Mouse (Mus musculus) embryonic stem cell, embryonic (primary cell): ENCODE data around the gene Ddx20.

ENCODE experiments used
- CTCF ChIA-PET, 4 experiments: fragments of 300-600 bp in 2 of 4; fragments of 350-600 bp in 2 of 4; sonication (Branson Sonifier 250); formaldehyde crosslinking; loops; one replicate each; lab custom pipeline; 2022; ENCODE audit warnings: inconsistent platforms in 2 of 4; lab: Charles Lee
- POLR2A ChIA-PET, 4 experiments: fragments of 300-600 bp in 2 of 4; fragments of 350-600 bp in 2 of 4; sonication (Branson Sonifier 250); formaldehyde crosslinking; loops; one replicate each; lab custom pipeline; 2022; ENCODE audit warnings: antibody characterized with exemption in 4 of 4, inconsistent platforms in 1 of 4; lab: Charles Lee

The Ddx20 gene

DNA sequence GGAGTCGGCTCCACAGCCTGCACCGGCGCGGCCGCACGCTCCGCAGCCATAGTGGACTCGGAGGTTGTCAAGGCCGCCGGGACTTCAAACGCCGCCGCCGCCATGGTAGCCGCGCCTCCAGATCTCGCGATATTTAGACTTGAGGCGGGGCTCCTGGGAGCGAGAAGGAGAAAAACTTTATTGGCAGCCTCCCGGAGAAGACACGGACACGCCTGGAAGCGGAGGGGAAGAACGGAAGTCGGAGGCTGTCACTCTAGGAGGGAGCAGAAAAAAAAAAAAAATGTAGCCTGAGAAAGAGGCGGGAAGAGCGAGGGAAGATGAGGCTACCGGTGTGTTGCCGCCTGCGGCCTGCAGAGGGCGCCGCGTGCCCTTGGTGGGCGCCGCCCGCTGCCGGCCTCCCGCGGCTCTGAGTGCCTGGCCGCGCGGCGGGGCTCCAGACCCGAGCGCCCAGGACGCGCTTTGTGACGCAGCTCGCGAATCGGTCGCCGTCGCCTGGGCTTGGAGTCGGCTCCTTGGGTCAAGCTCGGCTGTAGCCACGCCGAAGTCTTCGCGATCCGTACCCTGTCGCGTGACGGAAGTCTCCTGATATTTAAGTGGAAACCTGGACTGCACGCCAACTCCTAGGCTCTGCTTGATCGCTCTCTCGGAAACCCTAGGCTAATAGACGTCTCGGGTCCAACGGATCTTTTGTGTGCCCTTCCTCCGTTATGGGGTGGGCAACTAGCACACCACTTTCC is at the start of gene Ddx20:
TSS of gene Ddx20 (minus strand) at position 251 of the 737 bp plus-strand sequence.
- CTCF ChIA-PET: interaction anchor here in 3 of 4 experiments (0.9 to 1.6 kb wide), 4 partner anchors 39 to 212 kb away, joined by 3 to 4 read pairs (median 3); no protein-coding TSS in a partner anchor
- POLR2A ChIA-PET: interaction anchor here in 3 of 4 experiments (0.7 to 5.2 kb wide), 18 partner anchors 10 to 277 kb away, joined by 3 to 29 read pairs (median 4); partner anchors contain the start of genes Wdr77 (in 2 of the 3), Atp5f1 (in 1 of the 3) and Inka2 (in 1 of the 3)

DNA sequence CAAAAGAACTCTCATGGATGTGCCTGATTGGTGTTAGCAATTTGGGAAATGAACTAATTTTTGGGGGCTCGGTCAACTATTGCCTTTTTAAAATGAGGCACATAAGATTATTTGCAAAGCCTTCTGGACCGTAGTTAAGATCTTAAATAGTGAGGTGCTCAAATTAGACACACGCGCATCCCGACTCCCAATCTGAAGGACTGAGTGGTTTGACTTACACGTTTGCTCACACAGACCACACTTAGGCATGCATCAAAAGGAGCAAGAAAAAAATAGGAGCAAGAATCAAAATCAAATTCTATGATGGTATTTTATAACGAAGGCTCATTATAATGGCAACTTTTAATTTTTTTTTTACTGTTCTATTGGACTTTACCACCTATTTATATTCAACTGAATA is 49.7 kb upstream of the Ddx20 start:
- POLR2A ChIA-PET: no interaction called here
- CTCF ChIA-PET: no interaction called here

DNA sequence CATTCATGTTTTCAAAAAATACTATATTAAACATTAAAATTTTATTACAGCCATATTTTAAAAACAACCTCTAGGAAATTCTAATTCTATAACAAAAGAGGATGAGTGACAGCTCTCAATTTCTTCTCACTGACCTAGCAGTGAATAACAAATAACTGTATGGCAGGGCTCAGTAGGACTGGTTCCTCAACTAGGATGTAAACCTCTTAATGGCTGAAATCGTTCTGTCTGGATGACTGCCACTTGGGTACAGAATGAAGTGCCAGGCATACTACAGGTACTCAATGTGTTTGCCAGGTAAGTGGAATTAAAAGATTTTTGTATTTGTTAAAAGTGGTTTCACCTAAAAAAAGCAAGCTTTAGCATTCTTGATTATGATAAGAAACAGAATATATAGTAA is 48.8 kb upstream of the Ddx20 start:
- POLR2A ChIA-PET: interaction anchor here in 1 of 4 experiments (1.5 kb wide), 1 partner anchor 49 kb away, joined by 3 read pairs; the partner anchor contains the start of gene Ddx20
- CTCF ChIA-PET: no interaction called here

DNA sequence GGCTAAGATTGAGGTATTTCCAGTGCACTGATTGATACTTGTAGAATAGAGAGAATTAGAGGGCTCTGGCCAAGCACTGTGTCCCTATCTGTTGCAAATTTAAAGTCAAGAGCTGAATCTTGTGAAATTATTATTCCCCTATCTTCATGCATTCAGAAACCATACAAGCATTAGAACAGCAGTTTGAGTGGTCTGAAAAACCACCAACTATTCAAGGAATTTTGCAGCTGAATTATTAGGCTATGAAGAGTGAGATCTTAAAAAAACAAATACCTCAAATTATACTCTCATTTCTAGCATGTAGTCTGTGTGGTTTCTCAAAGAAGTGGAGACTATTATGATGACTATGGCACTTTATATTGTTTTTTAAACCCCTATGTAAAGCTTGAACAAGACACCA is 47.9 kb upstream of the Ddx20 start:
- ChIA-PET POLR2A (interaction anchor here in 1 of 4 experiments (1.1 to 1.5 kb wide), 2 partner anchors 48 to 175 kb away, joined by 3 read pairs; partner anchors contain the start of gene Ddx20), CTCF (interaction anchor here in 1 of 4 experiments (1.1 kb wide), 1 partner anchor 9 kb away, joined by 4 read pairs; no protein-coding TSS in a partner anchor)

DNA sequence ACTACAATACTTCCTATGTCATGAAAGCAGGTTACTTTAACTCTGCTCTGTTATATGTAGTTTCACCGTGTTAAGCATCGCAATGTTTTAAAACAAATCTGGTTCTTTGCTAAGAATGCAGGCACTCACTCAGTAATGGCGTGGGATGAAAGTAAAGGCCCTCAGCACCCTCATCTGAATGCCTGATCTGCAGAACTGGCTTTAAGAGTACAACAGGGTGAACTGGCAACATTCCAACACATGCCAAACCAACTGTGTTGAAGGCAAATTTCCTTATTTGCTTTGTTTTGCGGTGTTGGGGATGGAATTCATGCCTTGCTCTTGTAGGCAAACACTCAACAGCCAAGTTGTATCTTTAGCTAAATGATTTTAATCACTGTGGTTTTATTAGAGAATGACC is 46.2 kb upstream of the Ddx20 start:
- CTCF ChIA-PET: no interaction called here
- POLR2A ChIA-PET: interaction anchor here in 1 of 4 experiments (0.7 kb wide), 1 partner anchor 34 kb away, joined by 3 read pairs; no protein-coding TSS in a partner anchor

DNA sequence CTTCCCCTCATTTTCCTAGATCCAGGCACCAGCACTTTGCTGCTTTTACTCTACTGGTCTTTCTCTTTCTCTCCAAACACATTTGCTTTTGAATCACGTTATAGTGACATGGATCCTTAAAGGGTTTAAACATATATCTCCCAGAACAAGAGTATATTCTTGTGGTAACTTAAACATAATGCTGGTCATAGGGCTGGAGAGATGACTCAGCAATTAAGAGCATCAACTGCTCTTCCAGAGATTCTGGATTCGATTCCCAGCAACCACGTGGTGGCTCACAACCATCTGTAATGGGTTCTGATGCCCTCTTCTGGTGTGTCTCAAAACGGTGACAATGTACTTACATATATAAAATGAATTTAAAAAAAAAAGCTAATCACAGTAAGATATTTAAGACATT is 45.0 kb upstream of the Ddx20 start:
- POLR2A ChIA-PET: no interaction called here
- CTCF ChIA-PET: interaction anchor here in 1 of 4 experiments (0.5 kb wide), 1 partner anchor 36 kb away, joined by 3 read pairs; no protein-coding TSS in a partner anchor

DNA sequence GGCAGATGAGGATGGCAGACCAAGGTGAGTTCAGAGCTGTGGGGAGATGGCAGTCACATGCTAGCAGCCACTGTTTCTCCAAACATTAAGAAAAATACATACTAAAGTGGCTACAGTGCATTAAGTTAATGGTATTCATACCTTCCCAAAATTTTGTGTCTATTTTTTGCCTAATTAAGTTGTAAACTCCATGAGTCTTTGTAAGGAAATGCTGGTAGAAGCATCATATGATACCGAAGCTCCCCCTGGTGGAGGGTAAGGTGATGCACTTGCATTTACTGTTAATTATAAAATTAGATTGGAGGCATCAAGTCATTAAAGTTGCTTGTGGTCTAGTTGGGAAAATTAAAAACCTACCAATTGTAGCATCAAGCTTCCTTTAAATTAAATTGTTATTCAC is 38.7 kb upstream of the Ddx20 start:
- ChIA-PET POLR2A (interaction anchor here in 2 of 4 experiments (0.7 to 1.7 kb wide), 5 partner anchors 9 to 242 kb away, joined by 3 to 5 read pairs (median 3); partner anchors contain the start of gene Ddx20 (in 1 of the 2)), CTCF (interaction anchor here (0.6 to 3.1 kb wide), 18 partner anchors 9 to 323 kb away, joined by 3 to 14 read pairs (median 4); partner anchors contain the start of genes Inka2 (in 2 of the 4) and Ddx20 (in 1 of the 4))

DNA sequence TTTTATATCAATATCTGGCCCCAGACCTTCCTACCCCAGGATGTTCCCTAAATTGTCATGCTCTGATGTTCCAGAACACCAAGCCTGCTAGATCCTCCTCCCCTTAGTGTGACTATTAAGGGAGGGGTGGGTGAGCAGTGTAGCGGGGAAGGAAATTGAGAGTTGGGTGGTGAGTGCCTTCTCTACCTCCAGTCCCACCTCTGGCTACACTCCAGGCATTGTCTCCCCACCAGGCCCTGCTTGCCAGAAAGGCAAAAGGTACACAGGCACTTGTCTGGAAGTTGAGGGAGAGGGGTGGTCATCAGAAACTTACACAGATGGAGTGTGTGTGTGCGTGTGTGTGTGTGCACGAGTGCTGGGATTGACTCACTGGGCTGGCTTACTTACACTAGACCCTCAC is 35.1 kb upstream of the Ddx20 start:
- POLR2A ChIA-PET: interaction anchor here in 1 of 4 experiments (1.3 kb wide), 1 partner anchor 17 kb away, joined by 4 read pairs; no protein-coding TSS in a partner anchor
- CTCF ChIA-PET: interaction anchor here in 1 of 4 experiments (0.8 kb wide), 1 partner anchor 185 kb away, joined by 3 read pairs; no protein-coding TSS in a partner anchor

DNA sequence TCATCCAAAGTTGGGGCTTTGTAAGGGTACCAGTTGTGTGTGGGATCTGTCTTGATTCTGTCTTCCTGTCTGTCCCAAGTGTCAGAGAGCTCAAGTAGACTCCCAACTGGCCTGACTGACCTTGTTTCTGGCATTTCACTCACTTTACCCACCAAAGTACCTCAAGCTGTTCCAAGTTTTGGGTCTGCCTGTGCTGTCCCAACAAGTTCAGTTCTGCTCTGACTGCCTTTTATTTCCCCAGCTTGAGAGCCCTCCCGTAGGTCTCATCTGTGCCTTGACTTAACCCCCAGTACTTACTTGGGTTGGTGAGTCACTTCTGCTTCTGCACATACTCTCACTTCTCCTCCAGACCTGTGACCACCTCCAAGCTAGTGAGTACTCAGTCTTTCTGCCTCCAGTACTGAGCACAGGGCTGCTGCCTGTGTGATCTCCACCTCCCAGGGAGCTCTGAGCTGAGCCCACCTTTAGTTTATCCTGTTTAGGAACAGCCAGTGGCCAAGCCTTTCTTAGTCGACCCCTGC is 34.4 kb upstream of the Ddx20 start:
- CTCF ChIA-PET: interaction anchor here in 2 of 4 experiments (0.7 to 0.8 kb wide), 2 partner anchors 17 to 185 kb away, joined by 3 read pairs; partner anchors contain the start of gene Inka2 (in 1 of the 2)
- POLR2A ChIA-PET: interaction anchor here in 1 of 4 experiments (1.7 kb wide), 1 partner anchor 17 kb away, joined by 4 read pairs; the partner anchor contains the start of gene Inka2

DNA sequence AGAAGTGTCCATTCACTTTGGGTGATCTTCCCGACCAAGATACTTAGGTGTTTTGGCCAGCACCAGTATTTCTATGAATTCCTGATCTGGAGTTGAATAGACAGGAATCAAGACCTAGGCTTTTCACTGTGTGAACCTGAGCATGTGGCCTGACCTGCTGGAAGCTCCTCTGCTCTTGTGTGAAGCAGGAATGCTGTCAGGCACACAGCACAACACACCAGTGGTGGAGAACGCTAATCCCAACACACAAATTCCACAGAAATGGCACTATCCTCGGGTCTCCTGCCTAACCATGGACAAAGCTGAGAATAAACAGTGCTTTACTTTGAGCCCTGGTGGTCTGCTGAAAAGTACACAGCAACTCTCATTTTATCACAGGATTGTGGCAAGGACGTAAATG is 33.1 kb upstream of the Ddx20 start:
- POLR2A ChIA-PET: interaction anchor here in 2 of 4 experiments (0.5 to 2.0 kb wide), 4 partner anchors 16 to 38 kb away, joined by 3 to 5 read pairs (median 4); partner anchors contain the start of gene Inka2 (in 2 of the 2)
- CTCF ChIA-PET: no interaction called here

DNA sequence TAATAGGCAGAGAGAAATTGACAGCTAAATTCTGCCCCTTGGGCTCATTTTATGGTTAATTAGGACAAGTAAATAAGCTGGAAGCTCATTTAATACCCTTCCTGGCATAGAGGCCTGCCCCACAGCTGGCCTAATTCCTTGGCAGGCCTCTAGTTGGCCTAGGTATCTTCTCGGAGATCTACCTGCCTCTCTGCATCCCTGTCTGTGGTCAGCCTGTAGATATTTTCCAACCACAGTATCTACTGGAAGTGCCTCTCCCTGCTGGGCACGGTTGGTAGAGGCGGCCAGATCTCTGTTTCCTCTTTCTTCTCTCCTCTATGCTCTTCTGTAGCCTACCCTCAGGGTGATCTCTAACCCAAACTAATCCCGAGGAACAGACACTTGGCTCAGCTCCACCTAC is 32.6 kb upstream of the Ddx20 start:
- ChIA-PET CTCF (no interaction called here), POLR2A (interaction anchor here in 1 of 4 experiments (2.0 kb wide), 1 partner anchor 33 kb away, joined by 5 read pairs; no protein-coding TSS in a partner anchor)

DNA sequence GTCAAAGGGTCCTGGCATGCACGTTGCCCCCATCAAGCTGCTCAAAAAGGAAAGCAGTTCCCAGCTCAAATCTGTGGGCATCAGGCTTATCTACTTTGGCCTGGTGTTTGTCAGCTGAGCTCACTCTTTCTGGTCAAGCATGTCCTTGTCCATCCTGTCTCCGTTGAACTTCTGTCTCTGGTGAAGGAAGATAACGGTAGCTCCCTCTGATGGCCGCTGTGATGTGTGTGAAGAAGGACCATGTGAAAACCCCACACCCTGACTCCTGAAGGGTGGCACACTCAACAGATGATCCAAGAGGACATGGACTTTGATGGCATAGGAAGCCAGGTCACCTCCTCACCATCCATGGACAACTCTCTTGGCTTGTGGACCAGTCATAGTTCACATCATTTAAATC is 31.4 kb upstream of the Ddx20 start:
- ChIA-PET CTCF (interaction anchor here in 2 of 4 experiments (0.6 to 1.5 kb wide), 2 partner anchors 8 to 181 kb away, joined by 3 to 4 read pairs; no protein-coding TSS in a partner anchor), POLR2A (interaction anchor here in 3 of 4 experiments (0.7 to 1.4 kb wide), 5 partner anchors 8 to 45 kb away, joined by 3 to 5 read pairs (median 3); partner anchors contain the start of genes Ddx20 (in 1 of the 3) and Inka2 (in 1 of the 3))

DNA sequence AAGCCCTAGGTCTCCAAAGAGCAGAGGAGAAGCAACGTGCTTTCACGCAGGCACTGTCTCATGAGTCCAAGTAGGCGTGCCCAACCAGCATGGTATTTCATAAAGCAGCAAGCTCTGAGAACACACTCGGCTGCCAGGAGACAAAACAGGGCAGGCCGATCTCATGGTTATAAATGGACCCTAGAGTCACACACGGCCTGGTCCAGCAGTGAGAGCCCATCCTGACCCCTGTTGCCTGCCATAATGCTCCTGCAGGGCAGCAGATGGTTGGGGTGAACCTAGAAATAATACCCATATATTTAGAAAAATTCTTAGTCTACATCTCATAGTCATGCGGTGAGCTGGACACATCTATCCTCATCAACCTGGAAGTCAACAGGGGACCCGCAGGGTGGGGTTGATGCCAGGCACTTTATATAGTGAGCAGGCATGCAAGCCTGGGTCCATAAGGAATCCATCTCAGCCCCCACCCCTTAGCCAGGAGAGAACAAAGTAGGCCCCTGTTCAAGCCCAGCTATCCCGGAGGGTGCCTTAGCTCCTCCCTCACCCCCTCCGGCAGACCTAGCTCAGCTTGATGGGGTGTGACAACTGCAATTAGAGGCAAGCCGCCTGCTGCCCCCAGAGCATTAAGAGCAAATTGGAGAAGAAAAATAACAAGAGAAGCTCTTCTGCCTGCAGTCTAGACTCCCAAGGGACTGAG is 30.6 kb upstream of the Ddx20 start:
- ChIA-PET CTCF (interaction anchor here in 2 of 4 experiments (0.6 to 1.5 kb wide), 3 partner anchors 9 to 190 kb away, joined by 3 to 4 read pairs (median 3); no protein-coding TSS in a partner anchor), POLR2A (interaction anchor here in 3 of 4 experiments (0.7 to 1.4 kb wide), 6 partner anchors 9 to 45 kb away, joined by 3 to 5 read pairs (median 3); partner anchors contain the start of genes Ddx20 (in 1 of the 3) and Inka2 (in 1 of the 3))

DNA sequence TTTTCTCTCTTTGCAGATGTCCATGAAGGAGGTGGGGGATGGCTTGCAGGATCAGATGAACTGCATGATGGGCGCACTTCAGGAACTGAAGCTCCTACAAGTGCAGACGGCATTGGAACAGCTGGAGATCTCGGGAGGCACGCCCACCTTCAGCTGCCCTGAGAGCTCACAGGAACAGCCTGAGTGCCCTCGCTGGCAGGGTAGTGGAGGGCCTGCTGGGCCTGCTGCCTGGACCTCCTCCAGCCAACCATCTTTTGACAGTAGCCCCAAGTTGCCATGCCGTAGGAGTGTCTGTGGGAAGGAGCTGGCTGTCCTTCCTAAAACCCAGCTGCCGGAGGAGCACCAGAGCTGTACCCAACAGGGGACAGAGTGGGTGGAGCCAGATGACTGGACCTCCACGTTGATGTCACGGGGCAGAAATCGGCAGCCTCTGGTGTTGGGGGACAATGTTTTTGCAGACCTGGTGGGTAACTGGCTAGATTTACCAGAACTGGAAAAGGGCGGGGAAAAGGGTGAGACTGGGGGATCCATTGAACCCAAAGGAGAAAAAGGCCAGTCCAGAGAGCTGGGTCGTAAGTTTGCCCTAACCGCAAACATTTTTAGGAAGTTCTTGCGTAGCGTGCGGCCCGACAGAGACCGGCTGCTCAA is 29.1 kb upstream of the Ddx20 start:
- ChIA-PET CTCF (interaction anchor here (0.6 to 1.4 kb wide), 5 partner anchors 9 to 114 kb away, joined by 3 to 6 read pairs (median 4); no protein-coding TSS in a partner anchor), POLR2A (interaction anchor here in 3 of 4 experiments (0.6 to 2.3 kb wide), 7 partner anchors 9 to 1311 kb away, joined by 3 to 11 read pairs (median 6); partner anchors contain the start of genes Inka2 (in 2 of the 3) and Wdr77 (in 1 of the 3))

DNA sequence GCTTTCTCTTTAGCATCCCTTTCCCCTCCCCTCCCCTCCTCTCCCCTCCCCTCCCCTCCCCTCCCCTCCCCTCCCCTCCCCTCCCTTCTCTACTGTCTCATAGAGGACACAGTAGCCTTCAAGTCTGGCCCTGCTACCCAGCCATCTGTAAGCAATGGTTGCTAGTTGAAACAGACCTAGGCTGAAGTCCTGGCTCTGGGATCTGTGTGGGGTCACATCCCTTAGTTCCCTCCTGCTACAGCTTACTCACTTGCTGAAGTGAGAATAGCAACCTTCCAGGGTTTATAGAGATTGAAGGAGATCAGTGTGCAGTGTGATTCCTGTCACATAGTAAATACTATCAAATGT is 27.4 kb upstream of the Ddx20 start:
- ChIA-PET POLR2A (no interaction called here), CTCF (interaction anchor here in 1 of 4 experiments (0.9 to 1.1 kb wide), 2 partner anchors 26 to 185 kb away, joined by 3 to 4 read pairs; no protein-coding TSS in a partner anchor)

DNA sequence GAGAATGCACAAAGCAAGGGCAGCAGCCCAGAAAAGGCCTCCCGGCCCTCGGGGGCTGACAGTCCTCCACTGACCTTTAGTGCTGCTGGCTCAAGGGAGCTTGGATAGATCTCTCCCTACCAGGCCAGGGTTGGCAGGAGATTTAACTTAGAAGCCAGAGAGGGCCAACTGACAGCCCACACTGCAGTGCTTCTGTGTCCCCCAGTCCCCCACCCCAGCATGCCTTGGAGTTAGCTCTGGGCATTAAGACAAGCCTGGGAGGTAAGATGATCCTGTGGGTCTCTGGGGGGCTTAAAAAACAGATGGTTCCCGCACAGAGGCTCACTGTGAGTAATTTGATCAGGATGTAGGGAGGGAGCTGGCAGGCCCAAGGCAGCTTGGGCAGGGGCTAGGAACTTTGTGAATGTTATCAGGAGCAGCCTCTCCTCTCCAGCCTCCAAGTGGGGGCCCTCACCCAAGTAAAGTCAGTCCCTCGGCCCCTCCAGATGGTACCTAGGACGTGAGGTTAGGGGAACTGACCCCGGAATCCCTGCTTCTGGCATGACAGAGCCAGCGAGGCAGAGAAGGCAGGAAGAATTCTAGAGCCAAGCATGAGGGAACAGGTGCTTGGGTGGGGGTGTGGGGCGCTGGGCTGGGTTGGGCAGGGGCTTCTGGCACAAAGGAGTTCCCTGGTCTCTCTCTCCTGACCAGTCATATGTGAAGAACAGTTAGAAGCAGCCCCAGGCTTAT is 26.9 kb upstream of the Ddx20 start:
- ChIA-PET POLR2A (interaction anchor here in 1 of 4 experiments (0.6 to 1.1 kb wide), 2 partner anchors 9 to 231 kb away, joined by 3 to 10 read pairs; no protein-coding TSS in a partner anchor), CTCF (interaction anchor here in 1 of 4 experiments (0.9 kb wide), 1 partner anchor 26 kb away, joined by 3 read pairs; no protein-coding TSS in a partner anchor)
